Mouse (Mus musculus) neural tube, embryonic 10.5 days (tissue): ENCODE measurements around the gene Shisa8.

Experiments
- DNase-seq: peaks from one replicate; pipeline ENCODE4 v3.0.0-alpha.2; 2017; ENCODE audit warnings: low spot score; ENCODE audit errors: extremely low spot score

Gene Shisa8

DNA sequence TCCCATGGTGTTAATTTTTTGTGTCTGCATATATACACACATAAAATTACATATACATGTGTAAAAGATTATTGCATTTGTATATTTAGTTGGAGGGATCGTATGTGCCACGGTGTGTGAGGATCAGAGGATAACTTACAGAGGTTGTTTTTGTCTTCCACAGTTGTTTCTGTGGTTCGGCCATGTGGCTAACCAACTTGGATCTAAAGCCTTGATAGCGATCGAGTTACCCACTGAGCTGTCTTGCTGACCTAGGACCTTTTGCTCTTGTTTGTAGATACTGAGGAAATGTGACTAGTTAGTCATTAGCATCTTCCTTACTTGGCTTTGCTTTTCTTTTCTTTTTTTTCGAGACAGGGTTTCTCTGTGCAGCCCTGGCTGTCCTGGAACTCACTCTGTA, 56.3 kb downstream of the Shisa8 start:
- no peak for DNase-seq
